Mouse (Mus musculus) C2C12 (cell line): ENCODE data around the gene Mpig6b.

Experiments used
- CTCF ChIP-seq: IDR thresholded peaks from one replicate; pipeline ENCODE4 v1.5.1; 2011; ENCODE audit not compliant: control insufficient read depth, insufficient read depth, insufficient read length
- MYOD1 ChIP-seq: IDR thresholded peaks from one replicate; pipeline ENCODE4 v1.6.1; 2011; ENCODE audit warnings: low read depth; ENCODE audit not compliant: control insufficient read depth, insufficient read length
- USF1 ChIP-seq: IDR thresholded peaks from one replicate; pipeline ENCODE4 v1.6.1; 2011; ENCODE audit warnings: low read depth, mild to moderate bottlenecking, control low read depth, moderate library complexity

DNA sequence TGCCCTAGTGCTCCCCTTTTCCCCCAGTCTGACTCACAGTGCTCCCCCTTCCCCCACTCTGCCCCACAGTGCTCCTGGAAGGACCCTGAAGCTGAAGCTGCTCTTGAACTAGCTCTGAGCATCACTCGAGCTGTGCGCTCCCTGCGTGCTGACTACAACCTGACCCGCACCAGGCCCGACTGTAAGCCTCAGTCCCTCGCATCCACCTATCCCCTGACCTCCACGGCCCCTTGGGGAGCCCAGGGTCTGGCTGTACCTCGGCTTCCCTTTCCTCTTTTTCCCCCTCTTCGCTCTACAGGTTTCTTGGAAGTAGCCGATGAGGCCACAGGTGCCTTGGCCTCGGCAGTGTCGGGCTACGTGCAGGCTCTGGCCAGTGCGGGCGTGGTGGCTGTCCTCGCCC, 50.7 kb downstream of the Mpig6b start:
- TF ChIP-seq CTCF (no peak), USF1 (no peak), MYOD1 (no peak)
